Mouse (Mus musculus) liver, embryonic 11.5 days (tissue): ENCODE data around the gene Cbll1. TPM values are rescaled to one million over a fixed set of nuclear protein-coding genes. Genes with fewer than 3 reads are reported as not detected.

ENCODE experiments used
- ATAC-seq: fragments of 200-750 bp; cut with Nextera tagmentation; replicated peaks from 2 replicates; pipeline ENCODE4 v1.8.0; 2017; ENCODE audit warnings: moderate number of reproducible peaks, mild to moderate bottlenecking, moderate TSS enrichment, moderate library complexity; ENCODE audit not compliant: low FRiP score
- DNase-seq: peaks from one replicate; pipeline ENCODE4 v3.0.0-alpha.2; 2017; ENCODE audit warnings: low spot score
- H3K27ac ChIP-seq: fragments of 300-500 bp; sonication (generic); 2 replicates; pipeline ENCODE4 v1.5.1; 2014; ENCODE audit warnings: mild to moderate bottlenecking, low read depth, low read length, control low read depth
- H3K27me3 ChIP-seq: fragments of 300-500 bp; sonication (generic); replicated peaks from 2 replicates; pipeline ENCODE4 v1.6.1; 2014; ENCODE audit warnings: low read length, mixed read lengths; ENCODE audit not compliant: control insufficient read depth, insufficient read depth
- H3K36me3 ChIP-seq: fragments of 300-500 bp; sonication (generic); 2 replicates; pipeline ENCODE4 v1.6.1; 2014; ENCODE audit warnings: mild to moderate bottlenecking, low read length, moderate library complexity, mixed read lengths; ENCODE audit not compliant: control insufficient read depth, insufficient read depth
- H3K4me1 ChIP-seq: fragments of 300-500 bp; sonication (generic); replicated peaks from 2 replicates; pipeline ENCODE4 v1.6.1; 2014; ENCODE audit warnings: low read length, mixed read lengths; ENCODE audit not compliant: control insufficient read depth, insufficient read depth
- H3K4me2 ChIP-seq: fragments of 300-500 bp; sonication (generic); 2 replicates; pipeline ENCODE4 v1.6.1; 2014; ENCODE audit warnings: mild to moderate bottlenecking, control low read depth, moderate library complexity
- H3K4me3 ChIP-seq: fragments of 300-500 bp; sonication (generic); 2 replicates; pipeline ENCODE4 v1.5.1; 2014; ENCODE audit warnings: low read depth, low read length, control low read depth
- H3K9ac ChIP-seq: fragments of 300-500 bp; sonication (generic); 2 replicates; pipeline ENCODE4 v1.6.1; 2014; ENCODE audit warnings: low read depth, low read length, control low read depth
- H3K9me3 ChIP-seq: fragments of 300-500 bp; sonication (generic); 2 replicates; pipeline ENCODE4 v1.6.1; 2016; ENCODE audit warnings: low read length, inconsistent platforms, mixed read lengths; ENCODE audit not compliant: control insufficient read depth
- WGBS: fragments of 180-500 bp; shearing (Covaris S2); extraction: QIAGEN DNeasy Blood & Tissue Kit; methylation state at CpG from one replicate; pipeline ENCODE4 v1.1.7; 2014; 5-methylcytosine and 5-hydroxymethylcytosine counted together
- polyA plus RNA-seq: library from polyadenylated mRNA; unstranded; fragments of >200 nt; fragmentation: Nextera tagmentation; extraction: Ambion mirVana; gene quantifications from 2 replicates; pipeline ENCODE4 v1.2.1, GENCODE M21; 2014

Gene Cbll1
- 18.1 and 21.0 TPM in 2 replicates for polyA plus RNA-seq

- under 1% methylated on average over 68 of the region's 68 CpGs for WGBS
- H3K27ac ChIP-seq, result peak within 1 kb of the TSS; percentile 85
- H3K4me2 ChIP-seq, result peak within 1 kb of the TSS; percentile 92
- no peaks in the 10 kb centered on the region for H3K9me3 ChIP-seq
- ATAC-seq (peak; percentile 98), DNase-seq (peak; percentile 98)
- peaks cover 10% of the 10 kb centered on the region for H3K4me1 ChIP-seq
- no peaks in the 10 kb centered on the region for H3K27me3 ChIP-seq
- no peaks in the 10 kb centered on the region for H3K36me3 ChIP-seq
- H3K4me3 ChIP-seq, result peak within 1 kb of the TSS; percentile 97
- H3K9ac ChIP-seq, result peak within 1 kb of the TSS; percentile 90
These were observed at the start of gene Cbll1 for GRCm38 (mm10) chr12:31499314-31500131. TSS of gene Cbll1 (minus strand) at chr12:31499616.

DNA sequence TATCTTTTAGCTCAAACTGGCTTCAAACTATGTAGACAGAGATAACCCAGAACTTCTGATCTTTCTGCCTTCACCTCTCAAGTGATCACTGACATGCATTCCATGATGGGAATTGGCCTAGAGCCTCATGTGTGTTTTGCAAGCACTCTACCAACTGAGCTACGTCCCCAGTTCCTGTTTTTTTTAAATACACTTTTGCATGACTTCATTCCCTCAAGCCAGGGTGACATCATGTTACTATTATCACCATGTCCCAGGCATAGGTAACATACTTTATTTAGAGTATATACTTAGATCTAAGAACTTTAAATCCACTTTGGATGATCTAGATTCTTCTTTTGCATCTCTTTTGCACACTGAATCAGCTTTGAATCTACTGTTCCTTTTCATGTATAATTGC is 46.6 kb upstream of the Cbll1 start:
- no peak overlapping the region for H3K9ac ChIP-seq
- no peaks in the 10 kb centered on the region for H3K4me1 ChIP-seq
- no peak overlapping the region for H3K4me2 ChIP-seq
- no peak for ATAC-seq
- H3K27me3 ChIP-seq, result no peaks in the 10 kb centered on the region
- 53% methylated on average over 1 of the region's 1 CpGs for WGBS
- H3K4me3 ChIP-seq, result no peak overlapping the region
- no peaks in the 10 kb centered on the region for H3K36me3 ChIP-seq
- no peak for DNase-seq
- no peak overlapping the region for H3K27ac ChIP-seq
- H3K9me3 ChIP-seq, result no peaks in the 10 kb centered on the region

DNA sequence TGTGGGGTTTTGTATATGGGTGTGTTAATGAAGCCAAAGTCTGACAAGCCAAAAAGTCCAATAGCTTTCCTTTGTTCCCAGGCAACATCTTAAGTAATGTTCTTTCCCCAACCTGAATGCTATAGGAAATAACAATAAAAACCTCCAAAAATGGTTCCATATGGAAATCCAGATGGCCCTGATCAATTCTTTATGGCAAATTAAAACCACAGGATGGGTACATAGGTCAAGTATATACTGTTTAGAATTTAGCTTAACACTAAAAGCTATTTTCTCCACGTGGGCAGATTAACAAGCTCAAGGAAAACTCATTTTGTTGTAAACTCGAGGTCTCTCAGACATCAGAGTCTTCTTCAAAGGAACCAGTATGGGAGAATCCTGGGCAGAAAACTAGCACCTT is 45.8 kb upstream of the Cbll1 start:
- ATAC-seq, result no peak
- Histone ChIP-seq H3K27me3 (no peaks in the 10 kb centered on the region), H3K4me2 (no peak overlapping the region), H3K9me3 (no peaks in the 10 kb centered on the region), H3K27ac (no peak overlapping the region), H3K4me3 (no peak overlapping the region), H3K4me1 (no peaks in the 10 kb centered on the region), H3K9ac (no peak overlapping the region), H3K36me3 (no peaks in the 10 kb centered on the region)
- 42% methylated on average over 2 of the region's 2 CpGs for WGBS
- no peak for DNase-seq

GRCm38 (mm10) chr12:31541541-31541940 is 42.1 kb upstream of the Cbll1 start:
- H3K36me3 ChIP-seq, result no peaks in the 10 kb centered on the region
- no peaks in the 10 kb centered on the region for H3K27me3 ChIP-seq
- no peak overlapping the region for H3K27ac ChIP-seq
- H3K9me3 ChIP-seq, result no peaks in the 10 kb centered on the region
- 62% methylated on average over 5 of the region's 5 CpGs for WGBS
- no peak for ATAC-seq
- no peak overlapping the region for H3K4me2 ChIP-seq
- H3K4me3 ChIP-seq, result no peak overlapping the region
- no peak for DNase-seq
- no peaks in the 10 kb centered on the region for H3K4me1 ChIP-seq
- no peak overlapping the region for H3K9ac ChIP-seq

DNA sequence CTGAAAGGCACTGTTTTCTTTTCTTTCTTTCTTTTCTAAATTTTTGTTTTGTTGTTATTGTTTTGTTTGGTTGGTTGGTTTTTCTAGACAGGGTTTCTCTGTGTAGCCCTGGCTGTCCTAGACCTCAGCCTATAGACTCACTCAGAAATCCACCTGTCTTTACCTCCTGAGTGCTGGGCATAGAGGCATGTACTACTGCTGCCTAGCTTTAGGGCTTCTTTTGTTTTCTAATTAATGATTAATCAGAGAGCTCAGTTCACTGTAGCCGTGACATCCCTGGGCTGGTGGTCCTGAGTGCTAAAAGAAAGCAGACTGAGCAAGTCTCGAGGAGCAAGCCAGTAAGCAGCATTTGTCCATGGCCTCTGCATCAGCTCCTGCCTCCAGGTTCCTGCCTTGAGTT is 40.4 kb upstream of the Cbll1 start:
- Histone ChIP-seq H3K4me1 (no peaks in the 10 kb centered on the region), H3K9ac (no peak overlapping the region), H3K27me3 (no peaks in the 10 kb centered on the region), H3K36me3 (no peaks in the 10 kb centered on the region), H3K4me2 (no peak overlapping the region), H3K9me3 (no peaks in the 10 kb centered on the region), H3K4me3 (no peak overlapping the region), H3K27ac (no peak overlapping the region)
- 75% methylated on average over 2 of the region's 2 CpGs for WGBS
- DNase-seq (no peak), ATAC-seq (no peak)

GRCm38 (mm10) chr12:31537515-31538230 is 38.3 kb upstream of the Cbll1 start:
- Histone ChIP-seq H3K36me3 (no peaks in the 10 kb centered on the region), H3K4me3 (no peak overlapping the region), H3K27me3 (no peaks in the 10 kb centered on the region), H3K4me1 (no peaks in the 10 kb centered on the region), H3K9ac (no peak overlapping the region), H3K4me2 (no peak overlapping the region), H3K27ac (no peak overlapping the region), H3K9me3 (no peaks in the 10 kb centered on the region)
- DNase-seq (no peak), ATAC-seq (no peak)
- WGBS, result 78% methylated on average over 7 of the region's 7 CpGs

DNA sequence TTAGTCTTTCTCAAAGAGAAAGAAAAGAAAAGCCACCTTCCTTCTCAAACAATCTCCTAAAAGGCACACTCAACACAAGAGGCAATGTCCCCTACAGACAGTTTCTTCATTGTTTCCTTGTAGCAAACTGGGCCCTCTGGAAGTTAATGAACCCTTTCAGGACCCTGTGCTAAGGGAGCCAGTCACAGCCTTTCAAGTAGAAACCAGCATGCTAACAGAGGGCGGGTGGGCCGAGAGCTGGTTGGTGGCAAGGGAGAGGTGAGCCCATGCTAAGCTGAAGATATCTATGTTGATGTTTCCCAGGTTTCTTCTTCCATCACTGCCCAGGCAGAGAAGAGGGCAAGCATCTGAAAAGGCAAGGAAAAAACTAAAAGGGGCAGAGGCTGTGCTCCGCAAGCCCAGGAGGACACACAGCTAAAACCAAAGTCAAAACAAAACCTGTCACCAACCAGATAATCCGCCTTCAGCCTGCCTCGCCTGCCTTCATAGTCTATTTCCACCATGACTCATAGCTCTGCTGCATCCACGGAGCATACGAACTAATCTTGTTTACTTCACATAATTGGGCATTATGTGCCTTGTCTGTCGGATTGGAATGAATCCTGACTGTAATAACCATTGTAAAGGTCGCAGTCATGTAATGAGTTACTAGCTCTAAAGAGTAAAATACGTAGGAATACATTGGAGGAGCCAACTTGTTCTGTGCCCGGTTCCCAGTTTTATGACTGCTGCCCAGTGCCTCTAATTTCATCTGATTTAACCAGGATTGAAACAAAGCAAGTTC is 34.8 kb upstream of the Cbll1 start:
- WGBS, result 63% methylated on average over 11 of the region's 11 CpGs
- H3K4me2 ChIP-seq, result no peak overlapping the region
- DNase-seq (no peak), ATAC-seq (no peak)
- H3K27me3 ChIP-seq, result no peaks in the 10 kb centered on the region
- H3K36me3 ChIP-seq, result no peaks in the 10 kb centered on the region
- H3K9ac ChIP-seq, result no peak overlapping the region
- H3K27ac ChIP-seq, result no peak overlapping the region
- H3K4me3 ChIP-seq, result no peak overlapping the region
- no peaks in the 10 kb centered on the region for H3K9me3 ChIP-seq
- no peaks in the 10 kb centered on the region for H3K4me1 ChIP-seq

- Histone ChIP-seq H3K4me2 (no peak overlapping the region), H3K27ac (no peak overlapping the region), H3K9ac (no peak overlapping the region), H3K27me3 (no peaks in the 10 kb centered on the region), H3K4me3 (no peak overlapping the region), H3K36me3 (no peaks in the 10 kb centered on the region), H3K4me1 (no peaks in the 10 kb centered on the region), H3K9me3 (no peaks in the 10 kb centered on the region)
- WGBS, result 57% methylated on average over 10 of the region's 10 CpGs
- no peak for DNase-seq
- no peak for ATAC-seq
These were observed 33.9 kb upstream of the Cbll1 start for GRCm38 (mm10) chr12:31533218-31533908.
